Mouse (Mus musculus) midbrain, embryonic 10.5 days (tissue): Measurements from ENCODE around the gene Asic3. TPM values are rescaled to one million over a fixed set of nuclear protein-coding genes. Genes with fewer than 3 reads are reported as not detected.

Experiments
- DNase-seq: peaks from one replicate; pipeline ENCODE4 v3.0.0-alpha.2; 2017; ENCODE audit warnings: low spot score
- H3K27ac ChIP-seq: fragments of 300-500 bp; sonication (generic); replicated peaks from 2 replicates; pipeline ENCODE4 v1.5.1; 2016; ENCODE audit warnings: mild to moderate bottlenecking
- H3K27me3 ChIP-seq: fragments of 300-500 bp; sonication (generic); 2 replicates; pipeline ENCODE4 v1.6.1; 2016; ENCODE audit warnings: low read depth, mild to moderate bottlenecking; ENCODE audit not compliant: poor library complexity, severe bottlenecking
- H3K36me3 ChIP-seq: fragments of 300-500 bp; sonication (generic); 2 replicates; pipeline ENCODE4 v1.6.1; 2016; ENCODE audit warnings: mild to moderate bottlenecking, moderate library complexity
- H3K4me1 ChIP-seq: fragments of 300-500 bp; sonication (generic); 2 replicates; pipeline ENCODE4 v1.6.1; 2016
- H3K4me3 ChIP-seq: fragments of 300-500 bp; sonication (generic); 2 replicates; pipeline ENCODE4 v1.5.1; 2016; ENCODE audit warnings: mild to moderate bottlenecking, moderate library complexity
- H3K9me3 ChIP-seq: fragments of 300-500 bp; sonication (generic); replicated peaks from 2 replicates; pipeline ENCODE4 v1.6.1; 2016; ENCODE audit warnings: mild to moderate bottlenecking
- WGBS: fragments of 180-500 bp; shearing (Covaris S2); methylation state at CpG from one replicate; pipeline ENCODE4 v1.1.7; 2016; 5-methylcytosine and 5-hydroxymethylcytosine counted together
- polyA plus RNA-seq: library from polyadenylated mRNA; unstranded; fragments of >200 nt; fragmentation: Nextera tagmentation; extraction: Ambion mirVana; gene quantifications from 2 replicates; pipeline ENCODE4 v1.2.1, GENCODE M21; 2016

Asic3 gene
- polyA plus RNA-seq, 1 experiment from 2014 or later = 0.31 TPM

- Histone ChIP-seq H3K4me1 (peaks cover 43% of the 10 kb centered on the region), H3K27ac (0 out of 2 replicates have a peak overlapping the region, but pooled peaks have one; percentile 9), H3K27me3 (peaks cover 13% of the 10 kb centered on the region), H3K4me3 (no peak overlapping the region), H3K9me3 (no peaks in the 10 kb centered on the region), H3K36me3 (no peaks in the 10 kb centered on the region)
- WGBS = 91% methylated on average over 4 of the region's 4 CpGs
- no peak for DNase-seq
Measured at GRCm38 (mm10) chr5:24380499-24380898, 32.7 kb upstream of the Asic3 start.

GRCm38 (mm10) chr5:24381486-24381885 is 31.7 kb upstream of the Asic3 start:
- H3K9me3 ChIP-seq = no peaks in the 10 kb centered on the region
- no peak overlapping the region for H3K27ac ChIP-seq
- peaks cover 23% of the 10 kb centered on the region for H3K27me3 ChIP-seq
- DNase-seq = no peak
- no peaks in the 10 kb centered on the region for H3K36me3 ChIP-seq
- H3K4me3 ChIP-seq = no peak overlapping the region
- peaks cover 49% of the 10 kb centered on the region for H3K4me1 ChIP-seq
- WGBS = 77% methylated on average over 6 of the region's 6 CpGs

- Histone ChIP-seq H3K36me3 (no peaks in the 10 kb centered on the region), H3K4me1 (peaks cover 54% of the 10 kb centered on the region), H3K4me3 (no peak overlapping the region), H3K27ac (no peak overlapping the region), H3K9me3 (no peaks in the 10 kb centered on the region), H3K27me3 (peaks cover 28% of the 10 kb centered on the region)
- WGBS = 76% methylated on average over 2 of the region's 2 CpGs
- no peak for DNase-seq
Measured at GRCm38 (mm10) chr5:24381988-24382387, 31.2 kb upstream of the Asic3 start.

- peak; percentile 95 for DNase-seq
- Histone ChIP-seq H3K9me3 (no peaks in the 10 kb centered on the region), H3K36me3 (no peaks in the 10 kb centered on the region), H3K4me1 (peaks cover 58% of the 10 kb centered on the region), H3K27me3 (peaks cover 41% of the 10 kb centered on the region), H3K27ac (peak overlapping the region; percentile 84), H3K4me3 (peak overlapping the region; percentile 59)
- under 1% methylated on average over 34 of the region's 34 CpGs for WGBS
Measured at GRCm38 (mm10) chr5:24383026-24383859, 29.9 kb upstream of the Asic3 start.

GRCm38 (mm10) chr5:24384407-24384806 is 28.8 kb upstream of the Asic3 start:
- Histone ChIP-seq H3K4me3 (no peak overlapping the region), H3K4me1 (peaks cover 65% of the 10 kb centered on the region), H3K27ac (no peak overlapping the region), H3K36me3 (no peaks in the 10 kb centered on the region), H3K27me3 (peaks cover 52% of the 10 kb centered on the region), H3K9me3 (no peaks in the 10 kb centered on the region)
- no peak for DNase-seq
- 72% methylated on average over 6 of the region's 6 CpGs for WGBS

- H3K4me1 ChIP-seq = peaks cover 61% of the 10 kb centered on the region
- no peak overlapping the region for H3K27ac ChIP-seq
- WGBS = 87% methylated on average over 5 of the region's 5 CpGs
- DNase-seq = no peak
- peaks cover 62% of the 10 kb centered on the region for H3K27me3 ChIP-seq
- no peaks in the 10 kb centered on the region for H3K36me3 ChIP-seq
- no peak overlapping the region for H3K4me3 ChIP-seq
- no peaks in the 10 kb centered on the region for H3K9me3 ChIP-seq
Measured at GRCm38 (mm10) chr5:24385374-24385773, 27.8 kb upstream of the Asic3 start.

GRCm38 (mm10) chr5:24385887-24386550 is 27.2 kb upstream of the Asic3 start:
- peaks cover 61% of the 10 kb centered on the region for H3K4me1 ChIP-seq
- H3K36me3 ChIP-seq = no peaks in the 10 kb centered on the region
- no peak overlapping the region for H3K4me3 ChIP-seq
- H3K27me3 ChIP-seq = peaks cover 68% of the 10 kb centered on the region
- no peak for DNase-seq
- 83% methylated on average over 10 of the region's 10 CpGs for WGBS
- no peaks in the 10 kb centered on the region for H3K9me3 ChIP-seq
- H3K27ac ChIP-seq = no peak overlapping the region

- H3K36me3 ChIP-seq = no peaks in the 10 kb centered on the region
- peak overlapping the region; percentile 78 for H3K27ac ChIP-seq
- peak overlapping the region; percentile 61 for H3K4me3 ChIP-seq
- peak; percentile 65 for DNase-seq
- H3K27me3 ChIP-seq = peaks cover 68% of the 10 kb centered on the region
- no peaks in the 10 kb centered on the region for H3K9me3 ChIP-seq
- peaks cover 55% of the 10 kb centered on the region for H3K4me1 ChIP-seq
- 1% methylated on average over 73 of the region's 73 CpGs for WGBS
Measured at GRCm38 (mm10) chr5:24387264-24388241, 25.6 kb upstream of the Asic3 start.

- Histone ChIP-seq H3K36me3 (no peaks in the 10 kb centered on the region), H3K27ac (peak overlapping the region; percentile 78), H3K9me3 (no peaks in the 10 kb centered on the region), H3K4me1 (peaks cover 52% of the 10 kb centered on the region), H3K27me3 (peaks cover 68% of the 10 kb centered on the region), H3K4me3 (peak overlapping the region; percentile 61)
- WGBS = 24% methylated on average over 26 of the region's 26 CpGs
- no peak for DNase-seq
Measured at GRCm38 (mm10) chr5:24388246-24388915, 24.8 kb upstream of the Asic3 start.

GRCm38 (mm10) chr5:24389011-24389657 is 24.1 kb upstream of the Asic3 start:
- Histone ChIP-seq H3K36me3 (no peaks in the 10 kb centered on the region), H3K27ac (peak overlapping the region; percentile 46; the same call in 1 of the 2 replicates), H3K27me3 (peaks cover 68% of the 10 kb centered on the region), H3K4me3 (no peak overlapping the region), H3K9me3 (no peaks in the 10 kb centered on the region), H3K4me1 (peaks cover 52% of the 10 kb centered on the region)
- WGBS = 55% methylated on average over 7 of the region's 7 CpGs
- DNase-seq = peak; percentile 31

GRCm38 (mm10) chr5:24389658-24390020 is 23.6 kb upstream of the Asic3 start:
- Histone ChIP-seq H3K4me3 (no peak overlapping the region), H3K9me3 (no peaks in the 10 kb centered on the region), H3K36me3 (no peaks in the 10 kb centered on the region), H3K27ac (peak overlapping the region; percentile 46; the same call in 1 of the 2 replicates), H3K27me3 (peaks cover 63% of the 10 kb centered on the region), H3K4me1 (peaks cover 52% of the 10 kb centered on the region)
- WGBS = 81% methylated on average over 4 of the region's 4 CpGs
- DNase-seq = no peak
